Mouse (Mus musculus) hindbrain, embryonic 16.5 days (tissue): ENCODE results near the gene Plekhg1. TPM values are rescaled to one million over a fixed set of nuclear protein-coding genes. Genes with fewer than 3 reads are reported as not detected.

ENCODE experiments used
- ATAC-seq: fragments of 200-750 bp; cut with Nextera tagmentation; 2 replicates; pipeline ENCODE4 v1.8.0; 2017; ENCODE audit warnings: moderate TSS enrichment, moderate library complexity
- H3K27ac ChIP-seq: fragments of 300-500 bp; sonication (generic); 2 replicates; pipeline ENCODE4 v1.5.1; 2014; ENCODE audit warnings: low read depth, mild to moderate bottlenecking, control low read depth, low read length, moderate library complexity
- H3K27me3 ChIP-seq: fragments of 300-500 bp; sonication (generic); replicated peaks from 2 replicates; pipeline ENCODE4 v1.6.1; 2014; ENCODE audit warnings: low read length; ENCODE audit not compliant: control insufficient read depth, insufficient read depth
- H3K36me3 ChIP-seq: fragments of 300-500 bp; sonication (generic); 2 replicates; pipeline ENCODE4 v1.6.1; 2014; ENCODE audit warnings: mild to moderate bottlenecking, low read length, moderate library complexity, mixed read lengths; ENCODE audit not compliant: control insufficient read depth, insufficient read depth
- H3K4me1 ChIP-seq: fragments of 300-500 bp; sonication (generic); 2 replicates; pipeline ENCODE4 v1.6.1; 2014; ENCODE audit warnings: low read depth, low read length; ENCODE audit not compliant: control insufficient read depth, insufficient read depth
- H3K4me2 ChIP-seq: fragments of 300-500 bp; sonication (generic); 2 replicates; pipeline ENCODE4 v1.6.1; 2014; ENCODE audit warnings: mild to moderate bottlenecking, low read length, control low read depth, moderate library complexity
- H3K4me3 ChIP-seq: fragments of 300-500 bp; sonication (generic); 2 replicates; pipeline ENCODE4 v1.5.1; 2014; ENCODE audit warnings: mild to moderate bottlenecking, low read length, control low read depth, moderate library complexity
- H3K9ac ChIP-seq: fragments of 300-500 bp; sonication (generic); 2 replicates; pipeline ENCODE4 v1.6.1; 2014; ENCODE audit warnings: low read depth, mild to moderate bottlenecking, control low read depth, low read length, moderate library complexity
- H3K9me3 ChIP-seq: fragments of 300-500 bp; sonication (generic); 2 replicates; pipeline ENCODE4 v1.6.1; 2014; ENCODE audit warnings: mild to moderate bottlenecking, low read length, moderate library complexity; ENCODE audit not compliant: control insufficient read depth
- WGBS: fragments of 180-500 bp; shearing (Covaris S2); extraction: QIAGEN DNeasy Blood & Tissue Kit; methylation state at CpG from one replicate; pipeline ENCODE4 v1.1.7; 2014; 5-methylcytosine and 5-hydroxymethylcytosine counted together
- polyA plus RNA-seq: library from polyadenylated mRNA; unstranded; fragments of >200 nt; fragmentation: Nextera tagmentation; extraction: Ambion mirVana; gene quantifications from 2 replicates; pipeline ENCODE4 v1.2.1, GENCODE M21; 2015

Gene Plekhg1
- polyA plus RNA-seq, 1 experiment from 2014 or later: 7.1 TPM

GRCm38 (mm10) chr10:3769131-3769530, 29.0 kb downstream of the Plekhg1 start:
- Histone ChIP-seq H3K4me3 (no peak overlapping the region), H3K36me3 (no peaks in the 10 kb centered on the region), H3K9ac (no peak overlapping the region), H3K27ac (no peak overlapping the region), H3K27me3 (no peaks in the 10 kb centered on the region), H3K4me2 (no peak overlapping the region), H3K9me3 (no peaks in the 10 kb centered on the region), H3K4me1 (no peaks in the 10 kb centered on the region)
- WGBS: 81% methylated on average over 5 of the region's 5 CpGs
- ATAC-seq: no peak

- H3K4me3 ChIP-seq: no peak overlapping the region
- 83% methylated on average over 2 of the region's 2 CpGs for WGBS
- H3K4me2 ChIP-seq: no peak overlapping the region
- no peak overlapping the region for H3K9ac ChIP-seq
- no peaks in the 10 kb centered on the region for H3K36me3 ChIP-seq
- no peak overlapping the region for H3K27ac ChIP-seq
- no peaks in the 10 kb centered on the region for H3K9me3 ChIP-seq
- ATAC-seq: no peak
- H3K4me1 ChIP-seq: no peaks in the 10 kb centered on the region
- H3K27me3 ChIP-seq: no peaks in the 10 kb centered on the region
Observed at GRCm38 (mm10) chr10:3774330-3774729, 34.2 kb downstream of the Plekhg1 start.

GRCm38 (mm10) chr10:3776761-3777160, 36.6 kb downstream of the Plekhg1 start:
- Histone ChIP-seq H3K27ac (no peak overlapping the region), H3K9me3 (no peaks in the 10 kb centered on the region), H3K36me3 (no peaks in the 10 kb centered on the region), H3K4me2 (no peak overlapping the region), H3K4me1 (no peaks in the 10 kb centered on the region), H3K27me3 (no peaks in the 10 kb centered on the region), H3K9ac (no peak overlapping the region), H3K4me3 (no peak overlapping the region)
- ATAC-seq: no peak
- WGBS: 90% methylated on average over 2 of the region's 2 CpGs

GRCm38 (mm10) chr10:3785362-3785761, 45.2 kb downstream of the Plekhg1 start:
- H3K27me3 ChIP-seq: no peaks in the 10 kb centered on the region
- no peak for ATAC-seq
- H3K4me2 ChIP-seq: no peak overlapping the region
- no peak overlapping the region for H3K27ac ChIP-seq
- H3K9me3 ChIP-seq: no peaks in the 10 kb centered on the region
- H3K4me1 ChIP-seq: no peaks in the 10 kb centered on the region
- H3K36me3 ChIP-seq: no peaks in the 10 kb centered on the region
- WGBS: 82% methylated on average over 4 of the region's 4 CpGs
- H3K4me3 ChIP-seq: no peak overlapping the region
- H3K9ac ChIP-seq: no peak overlapping the region

DNA sequence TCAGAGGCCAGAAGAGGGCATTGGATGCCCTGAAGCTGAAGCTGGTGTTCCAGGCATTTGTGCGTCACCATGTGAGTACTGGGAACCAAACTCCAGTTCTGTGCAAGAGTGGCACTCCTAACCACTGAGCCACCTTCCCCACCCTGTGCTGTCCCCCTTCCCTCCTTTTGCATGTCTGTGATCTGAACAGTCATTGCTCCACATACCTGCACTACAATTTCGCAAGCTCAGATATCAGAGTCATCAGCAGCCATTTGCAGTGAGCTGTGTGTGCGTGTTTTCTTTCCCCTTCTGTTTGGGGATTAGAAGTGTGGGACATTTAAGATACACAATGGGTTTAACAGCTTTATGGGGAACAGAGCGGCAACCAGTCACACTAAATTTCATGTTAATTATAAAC, 46.4 kb downstream of the Plekhg1 start:
- H3K4me3 ChIP-seq: no peak overlapping the region
- H3K4me1 ChIP-seq: no peaks in the 10 kb centered on the region
- H3K27ac ChIP-seq: no peak overlapping the region
- 90% methylated on average over 4 of the region's 4 CpGs for WGBS
- no peaks in the 10 kb centered on the region for H3K9me3 ChIP-seq
- H3K27me3 ChIP-seq: no peaks in the 10 kb centered on the region
- no peak for ATAC-seq
- no peak overlapping the region for H3K9ac ChIP-seq
- no peak overlapping the region for H3K4me2 ChIP-seq
- H3K36me3 ChIP-seq: no peaks in the 10 kb centered on the region

GRCm38 (mm10) chr10:3787006-3787405, 46.8 kb downstream of the Plekhg1 start:
- Histone ChIP-seq H3K9me3 (no peaks in the 10 kb centered on the region), H3K4me2 (no peak overlapping the region), H3K36me3 (no peaks in the 10 kb centered on the region), H3K4me1 (no peaks in the 10 kb centered on the region), H3K4me3 (no peak overlapping the region), H3K27me3 (no peaks in the 10 kb centered on the region), H3K9ac (no peak overlapping the region), H3K27ac (no peak overlapping the region)
- 86% methylated on average over 5 of the region's 5 CpGs for WGBS
- no peak for ATAC-seq

DNA sequence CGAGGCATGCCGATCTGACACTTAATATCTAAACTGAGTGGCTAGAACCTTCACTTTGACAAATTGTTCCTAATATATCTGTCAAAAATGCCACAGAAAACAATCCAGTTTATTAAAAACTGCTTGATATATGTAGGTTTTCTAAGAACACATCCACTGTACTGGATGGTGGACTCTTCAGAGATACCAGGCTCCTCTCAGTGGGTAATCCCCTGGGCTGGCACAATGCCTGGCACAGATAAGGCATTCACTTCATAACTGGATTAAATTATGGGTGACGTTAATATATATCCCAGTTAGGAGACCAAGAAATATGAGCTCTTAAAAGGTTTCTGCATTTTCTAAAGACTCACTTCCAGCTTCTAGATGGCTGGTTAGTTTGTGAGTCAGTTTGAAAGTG, 53.7 kb downstream of the Plekhg1 start:
- no peak overlapping the region for H3K4me3 ChIP-seq
- no peaks in the 10 kb centered on the region for H3K4me1 ChIP-seq
- 68% methylated on average over 3 of the region's 3 CpGs for WGBS
- H3K9me3 ChIP-seq: no peaks in the 10 kb centered on the region
- H3K27ac ChIP-seq: no peak overlapping the region
- H3K9ac ChIP-seq: no peak overlapping the region
- no peaks in the 10 kb centered on the region for H3K36me3 ChIP-seq
- H3K4me2 ChIP-seq: no peak overlapping the region
- ATAC-seq: 0 out of 2 replicates have a peak, but pooled peaks have one; percentile 30
- H3K27me3 ChIP-seq: no peaks in the 10 kb centered on the region

- no peak overlapping the region for H3K9ac ChIP-seq
- H3K27me3 ChIP-seq: no peaks in the 10 kb centered on the region
- no peak overlapping the region for H3K4me3 ChIP-seq
- no peaks in the 10 kb centered on the region for H3K9me3 ChIP-seq
- no peaks in the 10 kb centered on the region for H3K36me3 ChIP-seq
- no peak for ATAC-seq
- no peaks in the 10 kb centered on the region for H3K4me1 ChIP-seq
- no peak overlapping the region for H3K27ac ChIP-seq
- H3K4me2 ChIP-seq: no peak overlapping the region
Observed at GRCm38 (mm10) chr10:3799455-3799854, 59.3 kb downstream of the Plekhg1 start.

GRCm38 (mm10) chr10:3801254-3801653, 61.1 kb downstream of the Plekhg1 start:
- 82% methylated on average over 6 of the region's 6 CpGs for WGBS

DNA sequence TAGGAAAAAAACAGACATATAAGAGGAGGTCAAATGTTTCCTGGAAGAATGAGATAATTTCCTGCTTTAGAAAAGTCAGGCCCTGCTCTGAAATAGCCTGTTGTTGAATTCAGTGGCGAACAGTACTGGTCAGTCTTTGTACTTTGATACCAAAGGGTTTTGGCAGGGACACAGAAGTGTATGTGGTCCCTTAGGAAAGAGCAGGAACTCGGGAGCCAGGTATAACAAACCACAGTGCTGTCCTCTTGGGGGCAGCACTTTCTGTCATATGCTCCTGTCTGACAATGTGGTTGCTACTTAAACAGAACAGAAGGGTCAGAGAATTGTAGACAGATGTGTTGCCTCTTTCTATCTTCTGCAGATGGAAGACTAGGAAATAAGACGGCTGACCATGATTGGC, 65.2 kb downstream of the Plekhg1 start:
- Histone ChIP-seq H3K36me3 (no peaks in the 10 kb centered on the region), H3K9me3 (no peaks in the 10 kb centered on the region), H3K4me1 (no peaks in the 10 kb centered on the region), H3K27me3 (no peaks in the 10 kb centered on the region), H3K4me2 (no peak overlapping the region), H3K4me3 (no peak overlapping the region), H3K9ac (no peak overlapping the region), H3K27ac (no peak overlapping the region)
- WGBS: 63% methylated on average over 3 of the region's 3 CpGs
- ATAC-seq: no peak

More at GRCm38 (mm10) chr10:3801254-3801653, 61.1 kb downstream of the Plekhg1 start:
- Histone ChIP-seq H3K9me3 (no peaks in the 10 kb centered on the region), H3K4me2 (no peak overlapping the region), H3K27me3 (no peaks in the 10 kb centered on the region), H3K9ac (no peak overlapping the region), H3K27ac (no peak overlapping the region), H3K36me3 (no peaks in the 10 kb centered on the region), H3K4me3 (no peak overlapping the region), H3K4me1 (no peaks in the 10 kb centered on the region)
- ATAC-seq: no peak
